Mouse (Mus musculus) C2C12 (cell line): ENCODE data around the gene Terb1. TPM values are rescaled to one million over a fixed set of nuclear protein-coding genes. Genes with fewer than 3 reads are reported as not detected.

Experiments
- H3K27me3 ChIP-seq: one replicate; pipeline ENCODE4 v1.6.1; 2011; ENCODE audit not compliant: control insufficient read depth, insufficient read depth, insufficient read length
- H3K36me3 ChIP-seq: one replicate; pipeline ENCODE4 v1.6.1; 2011; ENCODE audit not compliant: control insufficient read depth, insufficient read depth
- H3K4me3 ChIP-seq: one replicate; pipeline ENCODE4 v1.5.1; 2011; ENCODE audit warnings: mild to moderate bottlenecking, control low read depth; ENCODE audit not compliant: poor library complexity, insufficient read depth, severe bottlenecking
- H3K79me2 ChIP-seq: one replicate; pipeline ENCODE4 v1.6.1; 2011; ENCODE audit not compliant: control insufficient read depth, insufficient read depth
- H3K79me3 ChIP-seq: one replicate; pipeline ENCODE4 v1.6.1; 2011; ENCODE audit warnings: low read depth, control low read depth
- H3ac ChIP-seq: one replicate; pipeline ENCODE3; 2011; ENCODE audit warnings: low read depth; ENCODE audit not compliant: control insufficient read depth, insufficient read length
- CEBPB ChIP-seq: IDR thresholded peaks from one replicate; pipeline ENCODE4 v1.6.1; 2011; ENCODE audit warnings: low read depth, mild to moderate bottlenecking, control low read depth, moderate library complexity
- CTCF ChIP-seq: IDR thresholded peaks from one replicate; pipeline ENCODE4 v1.5.1; 2011; ENCODE audit not compliant: control insufficient read depth, insufficient read depth, insufficient read length
- FOSL1 ChIP-seq: IDR thresholded peaks from one replicate; pipeline ENCODE4 v1.8.0; 2011; ENCODE audit warnings: mild to moderate bottlenecking, low read length; ENCODE audit not compliant: poor library complexity, insufficient read depth, severe bottlenecking
- MAX ChIP-seq: IDR thresholded peaks from one replicate; pipeline ENCODE4 v1.6.1; 2011; ENCODE audit warnings: mild to moderate bottlenecking, control low read depth
- MYOD1 ChIP-seq: IDR thresholded peaks from one replicate; pipeline ENCODE4 v1.6.1; 2011; ENCODE audit warnings: low read depth; ENCODE audit not compliant: control insufficient read depth, insufficient read length
- MYOG ChIP-seq: IDR thresholded peaks from one replicate; pipeline ENCODE4 v1.6.1; 2011; ENCODE audit not compliant: control insufficient read depth, insufficient read length; ENCODE audit errors: extremely low read depth
- USF1 ChIP-seq: IDR thresholded peaks from one replicate; pipeline ENCODE4 v1.6.1; 2011; ENCODE audit warnings: low read depth, mild to moderate bottlenecking, control low read depth, moderate library complexity
- polyA plus RNA-seq: library from polyadenylated mRNA; unstranded; fragments of >200 nt; fragmentation: generic; extraction: Trizol; gene quantifications from one replicate; pipeline ENCODE4 v1.2.1, GENCODE M21; 2012; ENCODE audit warnings: missing spikeins

Terb1 gene
- polyA plus RNA-seq, 1 experiment, result not detected

DNA sequence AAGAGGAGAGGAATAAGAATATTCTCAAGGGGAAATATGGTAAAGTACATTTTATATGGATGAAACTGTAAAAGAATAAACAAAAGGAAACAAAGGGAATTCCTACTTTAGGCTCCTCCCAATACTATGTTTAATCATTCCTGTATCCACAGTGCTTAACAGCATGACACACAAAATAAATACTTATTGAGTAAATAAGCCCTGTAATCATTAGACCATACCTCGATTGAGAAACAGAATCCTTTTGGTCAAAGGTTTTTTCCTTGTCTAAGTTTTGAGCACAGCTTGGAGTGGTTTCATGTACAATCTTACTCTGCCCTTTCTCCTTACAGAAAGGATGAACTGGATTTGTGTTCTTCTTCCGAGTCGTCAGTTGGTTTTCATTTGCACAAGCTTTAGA is 37.2 kb downstream of the Terb1 start:
- TF ChIP-seq FOSL1 (no peak), USF1 (no peak), MAX (no peak)
- Histone ChIP-seq H3K79me2 (no peaks in the 10 kb centered on the region), H3K36me3 (no peaks in the 10 kb centered on the region), H3K79me3 (no peaks in the 10 kb centered on the region), H3K4me3 (no peak overlapping the region), H3K27me3 (no peaks in the 10 kb centered on the region), H3ac (no peak overlapping the region)

DNA sequence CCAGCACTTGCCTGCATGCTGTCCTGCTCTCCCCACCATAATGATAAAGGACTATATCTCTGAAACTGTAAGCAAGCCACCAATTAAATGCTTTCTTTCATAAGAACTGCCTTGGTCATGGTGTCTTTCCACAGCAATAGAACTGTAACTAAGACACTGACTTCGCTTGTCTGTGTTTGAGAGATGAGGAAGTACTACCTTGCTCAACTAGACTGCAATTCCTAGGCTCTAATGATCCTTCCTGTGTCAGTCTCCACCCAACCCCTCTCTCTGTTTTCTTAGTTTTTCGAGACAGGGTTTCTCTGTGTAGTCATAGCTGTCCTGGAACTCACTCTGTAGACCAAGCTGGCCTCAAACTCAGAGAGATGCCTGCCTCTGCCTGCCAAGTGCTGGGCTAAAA is 42.2 kb downstream of the Terb1 start:
- Histone ChIP-seq H3ac (no peak overlapping the region), H3K79me2 (no peaks in the 10 kb centered on the region), H3K27me3 (no peaks in the 10 kb centered on the region), H3K79me3 (no peaks in the 10 kb centered on the region), H3K36me3 (no peaks in the 10 kb centered on the region), H3K4me3 (no peak overlapping the region)
- no peak for TF ChIP-seq USF1

DNA sequence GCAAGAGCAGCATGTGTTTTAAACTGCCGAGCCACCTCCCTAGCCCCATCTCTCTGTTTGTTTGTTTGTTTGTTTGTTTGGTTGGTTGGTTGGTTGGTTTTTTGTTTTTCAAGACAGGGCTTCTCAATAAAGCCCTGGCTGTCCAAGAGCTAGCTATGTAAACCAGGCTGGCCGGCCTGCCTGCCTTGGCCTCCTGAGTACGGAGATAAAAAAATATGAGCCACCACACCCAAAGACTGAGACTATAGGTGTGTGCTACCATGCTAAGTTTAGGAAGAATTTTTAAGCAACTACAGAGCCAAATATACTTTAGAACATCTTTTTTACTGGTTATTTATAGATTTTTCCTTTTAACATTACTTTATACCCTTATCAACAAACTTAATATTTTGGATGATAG is 57.5 kb downstream of the Terb1 start:
- Histone ChIP-seq H3K36me3 (no peaks in the 10 kb centered on the region), H3ac (no peak overlapping the region), H3K4me3 (no peak overlapping the region), H3K27me3 (no peaks in the 10 kb centered on the region), H3K79me2 (no peaks in the 10 kb centered on the region), H3K79me3 (no peaks in the 10 kb centered on the region)
- TF ChIP-seq CTCF, result no peak
- TF ChIP-seq MYOG, result no peak
- no peak for TF ChIP-seq CEBPB
- no peak for TF ChIP-seq MYOD1
- TF ChIP-seq MAX, result no peak
- no peak for TF ChIP-seq USF1
- no peak for TF ChIP-seq FOSL1

DNA sequence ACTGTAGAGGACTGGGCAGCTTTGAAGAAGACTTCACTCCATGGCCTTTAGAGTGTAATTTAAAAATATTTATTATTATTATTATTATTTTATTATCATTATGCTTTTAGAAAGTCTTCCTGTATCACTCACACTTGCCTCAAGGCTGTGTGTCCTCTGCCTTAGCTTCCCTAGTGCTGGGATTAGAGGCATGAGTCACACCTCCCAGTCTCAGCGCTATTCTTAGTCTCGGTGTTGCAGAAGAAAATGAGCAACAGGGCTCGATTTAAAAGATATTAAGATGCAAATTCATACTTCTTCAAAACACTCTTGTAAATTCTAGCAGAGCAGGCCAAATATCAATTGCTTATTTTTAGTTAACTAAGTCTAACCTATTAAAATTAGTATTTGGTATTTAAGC is 60.9 kb downstream of the Terb1 start:
- H3K79me2 ChIP-seq, result no peaks in the 10 kb centered on the region
- H3K4me3 ChIP-seq, result no peak overlapping the region
- H3K27me3 ChIP-seq, result no peaks in the 10 kb centered on the region
- H3K36me3 ChIP-seq, result no peaks in the 10 kb centered on the region
- H3K79me3 ChIP-seq, result no peaks in the 10 kb centered on the region
- no peak overlapping the region for H3ac ChIP-seq
- TF ChIP-seq MAX, result no peak
- TF ChIP-seq CEBPB, result no peak
- no peak for TF ChIP-seq MYOG
- TF ChIP-seq USF1, result no peak
- TF ChIP-seq MYOD1, result no peak
- TF ChIP-seq CTCF, result no peak
- TF ChIP-seq FOSL1, result no peak

DNA sequence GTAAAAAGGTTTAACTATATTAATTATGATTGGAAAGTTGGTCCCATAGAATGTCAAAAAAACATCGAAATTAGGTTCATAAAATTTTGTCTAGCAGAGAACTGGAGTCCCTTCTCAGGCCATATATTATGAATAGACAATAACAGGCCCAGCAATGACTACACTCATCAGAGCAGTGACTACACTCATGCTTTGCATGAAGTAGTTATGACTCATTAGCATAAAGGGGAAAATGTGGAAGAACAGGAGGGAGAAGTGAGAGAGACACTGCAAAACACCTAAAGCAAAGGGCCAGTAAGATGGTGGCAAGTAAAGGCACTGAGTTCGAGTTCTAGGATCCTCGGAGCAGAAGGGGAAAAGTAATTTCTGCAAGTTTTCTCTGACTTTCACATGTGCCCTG is 63.7 kb downstream of the Terb1 start:
- no peak for TF ChIP-seq CEBPB
- TF ChIP-seq FOSL1, result no peak
- no peak for TF ChIP-seq CTCF
- TF ChIP-seq MYOD1, result no peak
- TF ChIP-seq MAX, result no peak
- TF ChIP-seq USF1, result no peak

DNA sequence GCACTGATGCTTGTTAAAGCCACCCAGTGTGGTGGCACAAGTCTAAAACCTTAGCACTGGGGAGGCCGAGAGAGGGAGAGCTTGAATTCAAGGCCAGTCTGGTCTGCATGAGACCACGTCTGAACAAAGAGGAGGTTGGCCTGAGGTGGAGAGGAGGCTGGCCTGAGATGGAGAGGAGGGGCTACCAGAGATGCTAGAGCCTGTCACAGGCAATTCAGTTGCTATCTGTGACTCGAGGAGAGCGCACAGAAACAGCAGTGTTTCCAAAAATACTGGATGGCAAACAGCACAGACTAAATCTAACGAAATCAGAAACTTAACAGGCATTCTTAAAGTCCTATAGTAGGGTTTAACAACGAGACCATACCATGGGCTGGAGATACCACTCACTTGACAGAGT is 64.5 kb downstream of the Terb1 start:
- no peak for TF ChIP-seq MYOG
- no peak for TF ChIP-seq CEBPB
- TF ChIP-seq USF1, result no peak
- no peak for TF ChIP-seq MAX
- no peak for TF ChIP-seq FOSL1
- TF ChIP-seq MYOD1, result no peak
- no peak for TF ChIP-seq CTCF
- H3K79me3 ChIP-seq, result peaks cover 21% of the 10 kb centered on the region
- no peak overlapping the region for H3K4me3 ChIP-seq
- H3K36me3 ChIP-seq, result peaks cover 7% of the 10 kb centered on the region
- no peak overlapping the region for H3ac ChIP-seq
- no peaks in the 10 kb centered on the region for H3K27me3 ChIP-seq
- H3K79me2 ChIP-seq, result peaks cover 25% of the 10 kb centered on the region

More for the DNA sequence above, 63.7 kb downstream of the Terb1 start:
- no peak overlapping the region for H3ac ChIP-seq
- peaks cover 13% of the 10 kb centered on the region for H3K79me3 ChIP-seq
- H3K79me2 ChIP-seq, result peaks cover 18% of the 10 kb centered on the region
- H3K36me3 ChIP-seq, result no peaks in the 10 kb centered on the region
- no peaks in the 10 kb centered on the region for H3K27me3 ChIP-seq
- no peak overlapping the region for H3K4me3 ChIP-seq
